Mouse (Mus musculus): ENCODE results near the gene Ngfr. TPM values are rescaled to one million over a fixed set of nuclear protein-coding genes. Genes with fewer than 3 reads are reported as not detected.

The Ngfr gene
- polyA plus RNA-seq (2021; fragmentation: Nextera tagmentation), result 1.1 and 1.8 TPM in 2 replicates
- long read RNA-seq, experiment 1, transcript Ngfr-201 (6 exons, 3,446 nt), result major isoform, 29 of 32 reads
- long read RNA-seq, experiment 1, partial matches to known transcripts, result 3 of 32 reads
- long read RNA-seq, experiment 1, other reads (novel, unspliced or antisense), result 0 of 32 reads
- long read RNA-seq, experiment 2, partial matches to known transcripts, result 0 of 4 reads
- long read RNA-seq, experiment 2, other reads (novel, unspliced or antisense), result 1 of 4 reads

GRCm38 (mm10) chr11:95587423-95587951 lies at the start of gene Ngfr:
Gene Ngfr (minus strand): TSS chr11:95587735.

Other genes with a start within 250 kb of the Ngfr start
- 82.8 and 84.0 TPM in 2 replicates for gene Slc35b1, start 203.0 kb downstream of the Ngfr start, polyA plus RNA-seq (2021; fragmentation: Nextera tagmentation)
- gene Spop, start 173.7 kb downstream of the Ngfr start, polyA plus RNA-seq (2021; fragmentation: Nextera tagmentation), result 115 and 131 TPM in 2 replicates
- 1.6 and 4.2 TPM in 2 replicates for gene Nxph3, start 73.2 kb downstream of the Ngfr start, polyA plus RNA-seq (2021; fragmentation: Nextera tagmentation)
- gene Phb, start 79.2 kb upstream of the Ngfr start, polyA plus RNA-seq (2021; fragmentation: Nextera tagmentation), result 144 and 223 TPM in 2 replicates
- gene Zfp652, start 124.9 kb upstream of the Ngfr start, polyA plus RNA-seq (2021; fragmentation: Nextera tagmentation), result 4.7 and 8.4 TPM in 2 replicates
- not detected in 2 replicates for gene B130006D01Rik, start 135.9 kb upstream of the Ngfr start, polyA plus RNA-seq (2021; fragmentation: Nextera tagmentation)
- gene Phospho1, start 236.8 kb upstream of the Ngfr start, polyA plus RNA-seq (2021; fragmentation: Nextera tagmentation), result 17.7 and 18.7 TPM in 2 replicates
- gene Gngt2, start 249.5 kb upstream of the Ngfr start, polyA plus RNA-seq (2021; fragmentation: Nextera tagmentation), result 12.1 and 15.7 TPM in 2 replicates